Mouse (Mus musculus) C2C12 (cell line): ENCODE data around the gene Prickle4.

Experiments used
- CTCF ChIP-seq: IDR thresholded peaks from one replicate; pipeline ENCODE4 v1.5.1; 2011; ENCODE audit not compliant: control insufficient read depth, insufficient read depth, insufficient read length
- FOSL1 ChIP-seq: IDR thresholded peaks from one replicate; pipeline ENCODE4 v1.8.0; 2011; ENCODE audit warnings: mild to moderate bottlenecking, low read length; ENCODE audit not compliant: poor library complexity, insufficient read depth, severe bottlenecking
- MAX ChIP-seq: IDR thresholded peaks from one replicate; pipeline ENCODE4 v1.6.1; 2011; ENCODE audit warnings: mild to moderate bottlenecking, control low read depth
- MYOD1 ChIP-seq: IDR thresholded peaks from one replicate; pipeline ENCODE4 v1.6.1; 2011; ENCODE audit warnings: low read depth; ENCODE audit not compliant: control insufficient read depth, insufficient read length
- MYOG ChIP-seq: IDR thresholded peaks from one replicate; pipeline ENCODE4 v1.6.1; 2011; ENCODE audit not compliant: control insufficient read depth, insufficient read length; ENCODE audit errors: extremely low read depth

DNA sequence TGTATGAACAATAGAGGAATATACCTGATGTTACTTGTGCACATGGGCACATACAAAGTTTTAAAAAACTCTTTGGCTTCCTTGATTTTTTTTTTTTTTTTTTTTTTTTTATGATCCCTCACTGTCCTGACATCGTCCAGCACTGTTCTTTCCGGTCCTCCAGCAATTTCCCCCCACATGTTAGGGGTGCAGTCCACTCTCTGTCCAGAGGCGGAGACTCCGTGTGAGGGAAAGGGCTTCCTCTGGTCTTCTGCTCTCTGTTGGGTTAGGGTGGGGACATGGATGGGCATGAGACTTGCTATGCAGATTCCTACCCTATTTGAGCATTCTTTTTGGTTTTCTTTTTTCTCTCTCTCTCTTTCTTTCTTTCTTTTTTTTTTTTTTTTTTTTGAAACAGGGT, 36.6 kb downstream of the Prickle4 start:
- TF ChIP-seq CTCF (no peak), MYOD1 (no peak), MYOG (no peak), MAX (no peak), FOSL1 (no peak)
